Mouse (Mus musculus) CH12.LX (cell line): ENCODE data around the gene Fam209. TPM values are rescaled to one million over a fixed set of nuclear protein-coding genes. Genes with fewer than 3 reads are reported as not detected.

Experiments used
- DNase-seq: peaks from one replicate; pipeline ENCODE4 v3.0.0-alpha.2; 2013; ENCODE audit errors: extremely low read depth
- H3K27ac ChIP-seq: 2 replicates; pipeline ENCODE4 v1.5.1; 2012; ENCODE audit warnings: low read depth, mild to moderate bottlenecking, control low read depth, moderate library complexity; ENCODE audit not compliant: insufficient read depth
- H3K27me3 ChIP-seq: replicated peaks from 2 replicates; pipeline ENCODE3; 2012; ENCODE audit warnings: inconsistent platforms
- H3K36me3 ChIP-seq, 2 experiments: replicated peaks in 1 of 2; 2 replicates each; pipeline versions ENCODE3 to v1.6.1; 2012; ENCODE audit warnings: inconsistent platforms in 1 of 2, low read length in 1 of 2, mild to moderate bottlenecking in 1 of 2, mixed read lengths in 1 of 2, moderate library complexity in 1 of 2; ENCODE audit not compliant: control insufficient read depth in 1 of 2, insufficient read depth in 1 of 2
- H3K4me1 ChIP-seq, 2 experiments: 2 replicates each; pipeline ENCODE4 v1.6.1; 2012; ENCODE audit warnings: inconsistent platforms in 1 of 2, moderate library complexity in 1 of 2; ENCODE audit not compliant: insufficient read depth in 2 of 2, control insufficient read depth in 1 of 2
- H3K4me2 ChIP-seq: 2 replicates; pipeline ENCODE4 v1.6.1; 2012; ENCODE audit warnings: low read depth, mild to moderate bottlenecking, control low read depth; ENCODE audit not compliant: poor library complexity, insufficient read depth, severe bottlenecking
- H3K4me3 ChIP-seq, 3 experiments: fragments of 150-350 bp in 1 of 3; sonication (generic) in 1 of 3; replicated peaks in 1 of 3; 2 replicates each; pipeline versions ENCODE3 to v1.5.1; 2011 to 2012; ENCODE audit warnings: low read depth in 2 of 3, low read length in 2 of 3, mild to moderate bottlenecking in 2 of 3, moderate library complexity in 2 of 3, control low read depth in 1 of 3, improper control_type of control experiment in 1 of 3, inconsistent platforms in 1 of 3, mixed read lengths in 1 of 3; ENCODE audit not compliant: poor library complexity in 1 of 3
- H3K79me2 ChIP-seq: replicated peaks from 2 replicates; pipeline ENCODE4 v1.6.1; 2012; ENCODE audit warnings: mild to moderate bottlenecking, moderate library complexity; ENCODE audit not compliant: control insufficient read depth, poor library complexity, insufficient read depth, severe bottlenecking; ENCODE audit errors: extremely low read depth
- H3K9ac ChIP-seq: 2 replicates; pipeline ENCODE4 v1.6.1; 2012; ENCODE audit warnings: low read depth, mild to moderate bottlenecking, control low read depth, moderate library complexity; ENCODE audit not compliant: insufficient read depth
- H3K9me3 ChIP-seq: replicated peaks from 2 replicates; pipeline ENCODE3; 2012; ENCODE audit warnings: low read length, inconsistent platforms, mixed read lengths
- BHLHE40 ChIP-seq: IDR thresholded peaks from 2 replicates; pipeline ENCODE4 v1.6.1; 2011; ENCODE audit warnings: mild to moderate bottlenecking, low read depth, low read length, improper control_type of control experiment
- CHD2 ChIP-seq: IDR thresholded peaks from 2 replicates; pipeline ENCODE4 v1.6.1; 2011; ENCODE audit warnings: low read length, improper control_type of control experiment
- CTCF ChIP-seq, 2 experiments: IDR thresholded peaks in 1 of 2; conservative IDR thresholded peaks in 1 of 2; 2 replicates each; pipeline ENCODE4 v1.5.1; 2011 to 2012; ENCODE audit warnings: low read depth in 2 of 2, low read length in 2 of 2, improper control_type of control experiment in 1 of 2, inconsistent platforms in 1 of 2, mild to moderate bottlenecking in 1 of 2, moderate library complexity in 1 of 2
- ELF1 ChIP-seq: IDR thresholded peaks from 2 replicates; pipeline ENCODE4 v1.6.1; 2014; ENCODE audit warnings: low read depth, mild to moderate bottlenecking, inconsistent platforms, low read length, improper control_type of control experiment
- ETS1 ChIP-seq: conservative IDR thresholded peaks from 2 replicates; pipeline ENCODE4 v1.6.1; 2012; ENCODE audit warnings: low read depth, mild to moderate bottlenecking, inconsistent platforms, low read length, improper control_type of control experiment, moderate library complexity
- GABPA ChIP-seq: IDR thresholded peaks from 2 replicates; pipeline ENCODE4 v1.6.1; 2012; ENCODE audit warnings: low read depth, low read length, improper control_type of control experiment, inconsistent platforms; ENCODE audit not compliant: insufficient replicate concordance
- JUN ChIP-seq: IDR thresholded peaks from 2 replicates; pipeline ENCODE4 v1.6.1; 2011; ENCODE audit warnings: low read depth, mild to moderate bottlenecking, low read length, improper control_type of control experiment, moderate library complexity; ENCODE audit not compliant: insufficient read depth
- JUND ChIP-seq: conservative IDR thresholded peaks from 2 replicates; pipeline ENCODE4 v1.6.1; 2011; ENCODE audit warnings: low read depth, low read length, improper control_type of control experiment
- KAT2A ChIP-seq: IDR thresholded peaks from 2 replicates; pipeline ENCODE4 v1.6.1; 2012; ENCODE audit warnings: low read length, improper control_type of control experiment, inconsistent platforms; ENCODE audit not compliant: insufficient replicate concordance
- MAFK ChIP-seq: IDR thresholded peaks from 2 replicates; pipeline ENCODE4 v1.6.1; 2011; ENCODE audit warnings: low read length, improper control_type of control experiment; ENCODE audit not compliant: insufficient replicate concordance
- MAX ChIP-seq: IDR thresholded peaks from 2 replicates; pipeline ENCODE4 v1.6.1; 2011; ENCODE audit warnings: low read length, improper control_type of control experiment
- MAZ ChIP-seq: IDR thresholded peaks from 2 replicates; pipeline ENCODE4 v1.6.1; 2012; ENCODE audit warnings: low read depth, mild to moderate bottlenecking, inconsistent platforms, low read length, improper control_type of control experiment, moderate library complexity
- MEF2A ChIP-seq: IDR thresholded peaks from 2 replicates; pipeline ENCODE4 v1.6.1; 2014; ENCODE audit warnings: low read depth, mild to moderate bottlenecking, inconsistent platforms, low read length, improper control_type of control experiment, borderline replicate concordance
- MXI1 ChIP-seq: IDR thresholded peaks from 2 replicates; pipeline ENCODE4 v1.6.1; 2011; ENCODE audit warnings: mild to moderate bottlenecking, low read depth, low read length, improper control_type of control experiment
- NRF1 ChIP-seq: IDR thresholded peaks from 2 replicates; pipeline ENCODE4 v1.6.1; 2014; ENCODE audit warnings: low read depth, mild to moderate bottlenecking, inconsistent platforms, low read length, improper control_type of control experiment, moderate library complexity
- PAX5 ChIP-seq: IDR thresholded peaks from 2 replicates; pipeline ENCODE4 v1.6.1; 2012; ENCODE audit warnings: low read length, inconsistent platforms, mixed read lengths
- POLR2AphosphoS2 ChIP-seq: IDR thresholded peaks from 2 replicates; pipeline ENCODE4 v1.6.1; 2011; ENCODE audit warnings: low read depth, low read length, improper control_type of control experiment
- RCOR1 ChIP-seq: conservative IDR thresholded peaks from 2 replicates; pipeline ENCODE4 v1.6.1; 2012; ENCODE audit warnings: low read depth, mild to moderate bottlenecking, inconsistent platforms, low read length, improper control_type of control experiment
- SIN3A ChIP-seq: IDR thresholded peaks from 2 replicates; pipeline ENCODE4 v1.6.1; 2012; ENCODE audit warnings: low read length, improper control_type of control experiment, inconsistent platforms
- SMC3 ChIP-seq: IDR thresholded peaks from 2 replicates; pipeline ENCODE4 v1.6.1; 2011; ENCODE audit warnings: low read depth, low read length, improper control_type of control experiment
- TBP ChIP-seq: conservative IDR thresholded peaks from 2 replicates; pipeline ENCODE4 v1.6.1; 2011; ENCODE audit warnings: low read depth, low read length, improper control_type of control experiment
- TCF12 ChIP-seq: IDR thresholded peaks from 2 replicates; pipeline ENCODE4 v1.6.1; 2014; ENCODE audit warnings: low read depth, mild to moderate bottlenecking, inconsistent platforms, low read length, improper control_type of control experiment
- UBTF ChIP-seq: IDR thresholded peaks from 2 replicates; pipeline ENCODE4 v1.6.1; 2012; ENCODE audit warnings: low read depth, mild to moderate bottlenecking, inconsistent platforms, low read length, improper control_type of control experiment, moderate library complexity
- USF1 ChIP-seq: IDR thresholded peaks from 2 replicates; pipeline ENCODE4 v1.6.1; 2014; ENCODE audit warnings: low read depth, mild to moderate bottlenecking, inconsistent platforms, low read length, improper control_type of control experiment
- USF2 ChIP-seq: conservative IDR thresholded peaks from 2 replicates; pipeline ENCODE4 v1.6.1; 2011; ENCODE audit warnings: low read depth, low read length, improper control_type of control experiment
- ZNF384 ChIP-seq: IDR thresholded peaks from 2 replicates; pipeline ENCODE4 v1.6.1; 2012; ENCODE audit warnings: low read depth, low read length, improper control_type of control experiment, inconsistent platforms
- dilution Hi-C: fragments of 300-500 bp; cut with MboI; formaldehyde crosslinking; loops from 2 replicates; pipeline ENCODE4 v1.14.3; 2020; ENCODE audit warnings: low sequenced_read_pairs; ENCODE audit not compliant: extremely low pct_unique_long_range_greater_than_20kb, extremely low pct_ligation_motif_present
- in situ Hi-C: fragments of 300-500 bp; cut with MboI; formaldehyde crosslinking; loops from 3 replicates; pipeline ENCODE4 v1.14.3; 2019; ENCODE audit warnings: low sequenced_read_pairs, low pct_ligation_motif_present, low pct_unique_long_range_greater_than_20kb, mixed read lengths
- polyA plus RNA-seq: library from polyadenylated mRNA; unstranded; fragments of >175 nt; gene quantifications from 2 replicates; pipeline ENCODE4 v1.2.1, GENCODE M21; 2012; ENCODE audit warnings: low read depth; ENCODE audit not compliant: insufficient read length
- total RNA-seq, 2 experiments: library from RNA; depleted of rRNA; stranded (reverse); fragments of 300-350 nt in 1 of 2; fragments of >200 nt in 1 of 2; gene quantifications; 2 replicates each; pipeline ENCODE4 v1.2.3; 2012 to 2014

Fam209 gene
- total and polyA plus RNA-seq, 3 experiments, result 0.25 to 1.2 TPM; not detected in 1

- Histone ChIP-seq H3K27ac (no peak overlapping the region), H3K4me1 (peaks cover 8% of the 10 kb centered on the region in 2 experiments), H3K79me2 (no peaks in the 10 kb centered on the region), H3K4me3 (no peak overlapping the region), H3K9me3 (no peaks in the 10 kb centered on the region), H3K27me3 (peaks cover 41% of the 10 kb centered on the region), H3K4me2 (no peak overlapping the region), H3K9ac (no peak overlapping the region), H3K36me3 (no peaks in the 10 kb centered on the region)
- dilution Hi-C loops, result no loop called here
- in situ Hi-C loops, result no loop called here
- no peak for DNase-seq
- TF ChIP-seq JUND (no peak), MXI1 (no peak), CHD2 (no peak), MAZ (no peak), ZNF384 (no peak), JUN (no peak), PAX5 (no peak), TCF12 (no peak), ELF1 (no peak), POLR2AphosphoS2 (no peak), USF2 (no peak), CTCF (conservative IDR thresholded peaks at IDR 0.05 in 1 of 2, IDR thresholded peaks at IDR 0.05 in 1 of 2; ENCODE audit: low read depth in 2 of 2, low read length in 2 of 2) (no peak), SIN3A (no peak), GABPA (no peak), KAT2A (no peak), UBTF (no peak), TBP (no peak), SMC3 (no peak)
Measured at GRCm38 (mm10) chr2:172506121-172506520, 33.8 kb downstream of the Fam209 start.

GRCm38 (mm10) chr2:172510056-172510712 is 37.9 kb downstream of the Fam209 start:
- DNase-seq, result no peak
- no peak overlapping the region for H3K9ac ChIP-seq
- in situ Hi-C loops, result no loop called here

More at GRCm38 (mm10) chr2:172510056-172510712, 37.9 kb downstream of the Fam209 start:
- H3K79me2 ChIP-seq, result no peaks in the 10 kb centered on the region
- no peak overlapping the region for H3K27ac ChIP-seq
- dilution Hi-C loops, result no loop called here
- peaks cover 75% of the 10 kb centered on the region for H3K27me3 ChIP-seq
- TF ChIP-seq ETS1 (no peak), KAT2A (no peak), RCOR1 (no peak), JUN (no peak), CHD2 (no peak), NRF1 (no peak), CTCF (conservative IDR thresholded peaks at IDR 0.05 in 1 of 2, IDR thresholded peaks at IDR 0.05 in 1 of 2; ENCODE audit: low read depth in 2 of 2, low read length in 2 of 2) (no peak), POLR2AphosphoS2 (no peak), TBP (no peak), ELF1 (no peak), BHLHE40 (no peak), MEF2A (no peak), UBTF (no peak), MXI1 (no peak), PAX5 (no peak), MAFK (no peak), MAX (no peak), USF1 (no peak)
- peaks cover 4% of the 10 kb centered on the region for H3K9me3 ChIP-seq
- H3K4me3 ChIP-seq, result no peak overlapping the region
- H3K4me1 ChIP-seq, result peaks cover under 1 to 6% of the 10 kb centered on the region in 2 experiments
- H3K4me2 ChIP-seq, result no peak overlapping the region
- H3K36me3 ChIP-seq, result no peaks in the 10 kb centered on the region
